Mouse (Mus musculus) telencephalon, adult 2 months (tissue): ENCODE results near the gene Ahcyl2.

Experiments used
- DNase-seq: peaks from one replicate; pipeline ENCODE4 v3.0.0-alpha.2; 2011; ENCODE audit warnings: low read depth, low spot score

Ahcyl2 gene

DNA sequence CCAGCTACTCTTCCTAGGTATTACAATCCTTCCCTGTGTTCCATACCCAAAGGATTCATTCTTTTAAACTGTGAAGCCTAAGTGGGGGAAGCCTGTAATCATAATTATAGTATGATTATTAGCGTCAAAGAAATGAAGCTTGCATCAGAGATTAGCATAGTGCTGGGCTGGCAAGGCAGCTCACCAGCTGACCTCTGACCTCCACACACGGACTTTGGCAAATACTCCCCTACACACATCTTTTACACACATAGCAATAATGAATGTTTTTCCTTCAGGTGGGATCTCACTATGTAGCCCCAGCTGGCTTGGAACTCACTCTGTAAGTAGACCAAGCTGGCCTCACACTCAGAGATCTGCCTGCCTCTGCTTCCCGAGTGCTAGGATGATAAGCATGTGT is 84.1 kb downstream of the Ahcyl2 start:
- no peak for DNase-seq

DNA sequence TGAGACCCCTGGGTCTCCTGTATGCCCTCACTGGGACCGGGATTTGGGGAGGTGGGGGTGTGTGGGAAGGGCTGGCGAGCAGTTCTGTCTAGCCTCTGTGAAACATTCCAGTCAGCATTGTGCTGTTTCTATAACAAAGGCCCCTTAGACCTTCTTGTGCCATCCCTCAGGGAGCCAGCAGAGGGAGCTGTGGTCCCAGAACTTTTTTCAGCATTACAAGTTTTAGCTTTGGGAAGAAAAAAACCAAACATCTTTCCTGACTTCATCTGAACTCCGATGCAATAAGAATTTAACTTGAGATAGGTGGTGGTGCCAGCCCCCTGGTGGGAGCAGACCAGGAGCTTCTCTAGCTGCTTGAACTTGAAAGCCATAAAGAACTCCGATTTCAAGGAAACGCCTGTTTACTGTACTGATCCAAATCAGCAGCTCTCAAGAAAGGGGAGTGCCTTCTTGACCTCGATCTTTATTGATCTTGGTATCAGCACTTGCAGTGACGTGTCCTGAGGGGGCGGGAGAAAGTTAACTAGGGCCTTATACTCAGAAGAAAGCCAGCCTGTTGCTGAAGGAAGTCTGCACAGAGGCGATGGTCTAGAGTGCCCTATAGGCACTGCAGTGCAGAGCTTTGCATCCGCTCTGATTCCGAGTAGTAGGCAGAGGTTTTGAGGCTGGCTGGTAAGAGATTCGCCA is 85.5 kb downstream of the Ahcyl2 start:
- DNase-seq = peak; percentile 31

DNA sequence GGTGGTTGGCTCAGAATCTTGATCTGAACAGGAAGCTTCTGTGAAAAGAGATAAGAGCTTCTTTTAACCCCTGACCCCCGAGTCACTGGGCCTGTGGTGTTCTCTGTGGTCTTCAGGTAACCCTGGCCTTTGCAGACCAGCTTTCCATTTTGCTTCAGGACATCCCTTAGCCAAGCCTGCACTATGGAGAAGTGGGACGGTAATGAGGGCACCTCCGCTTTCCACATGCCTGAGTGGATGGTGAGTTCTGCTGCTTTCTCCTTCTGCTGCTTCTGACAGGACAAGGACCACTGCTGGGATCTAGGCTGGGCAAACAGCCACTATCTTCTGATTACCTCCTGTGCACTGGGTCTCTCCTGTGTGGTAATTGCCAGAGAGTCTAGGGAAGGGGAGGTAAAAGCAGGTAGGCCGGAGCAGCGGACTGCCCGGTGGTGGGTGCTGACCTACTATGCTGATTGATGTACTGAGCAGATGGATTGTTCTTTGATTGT is 86.1 kb downstream of the Ahcyl2 start:
- DNase-seq = no peak

DNA sequence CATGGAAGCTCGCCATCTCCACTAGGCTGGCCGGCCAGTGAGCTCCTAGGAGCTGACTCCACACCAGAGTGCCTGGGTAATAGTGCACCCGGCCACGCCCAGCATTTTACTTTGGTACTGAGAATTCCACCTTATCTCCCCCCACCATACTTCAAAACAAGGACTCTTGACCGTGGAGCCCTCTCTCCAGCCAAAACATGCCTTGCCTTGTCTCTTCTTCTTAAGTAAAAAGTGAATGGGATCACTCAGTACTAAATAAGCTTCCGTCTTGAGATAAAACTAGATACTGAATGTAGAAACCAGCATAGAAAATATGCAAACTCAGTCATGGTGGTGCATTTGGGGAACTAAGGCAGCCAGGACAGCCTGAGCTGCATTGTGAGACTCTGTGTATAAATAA is 90.8 kb downstream of the Ahcyl2 start:
- DNase-seq = no peak

DNA sequence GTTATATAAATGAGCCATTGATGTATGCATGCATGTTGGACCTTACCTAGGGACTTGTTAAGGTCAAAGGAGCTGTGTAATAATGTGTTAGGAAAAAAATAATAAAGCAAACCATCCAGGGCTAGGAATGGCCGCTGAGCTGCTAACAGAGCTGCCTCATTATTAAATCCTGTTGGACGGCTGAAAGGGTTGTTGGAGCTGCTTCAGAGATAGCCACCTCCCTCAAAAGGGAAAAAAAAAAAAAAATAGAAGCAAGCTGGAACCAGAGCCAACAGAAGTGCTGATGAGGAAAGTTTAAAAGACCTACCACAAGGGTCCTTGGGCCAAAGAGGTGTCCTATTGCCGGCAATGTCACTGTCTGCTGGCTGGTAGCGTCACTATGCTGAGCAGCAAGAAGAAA is 91.5 kb downstream of the Ahcyl2 start:
- DNase-seq = no peak

DNA sequence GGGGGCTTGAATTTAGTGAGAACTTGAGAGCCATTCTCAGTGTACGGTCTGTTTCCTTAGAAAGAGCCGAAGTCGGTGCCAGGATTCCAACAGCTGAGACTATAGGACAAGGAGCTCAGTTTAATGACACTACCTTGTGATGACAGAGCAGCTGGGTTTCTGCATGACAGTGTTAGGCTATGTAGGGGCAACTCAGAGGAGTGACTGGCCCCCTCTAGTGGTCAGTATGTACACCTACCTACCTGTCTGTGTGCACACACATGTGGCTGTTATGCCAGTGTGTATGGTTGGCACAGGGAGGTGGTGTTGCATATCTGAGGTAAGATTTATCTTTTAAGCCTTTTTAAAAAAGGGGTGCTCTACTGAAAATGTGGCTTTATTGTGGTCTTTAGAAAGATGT is 92.4 kb downstream of the Ahcyl2 start:
- DNase-seq = no peak

DNA sequence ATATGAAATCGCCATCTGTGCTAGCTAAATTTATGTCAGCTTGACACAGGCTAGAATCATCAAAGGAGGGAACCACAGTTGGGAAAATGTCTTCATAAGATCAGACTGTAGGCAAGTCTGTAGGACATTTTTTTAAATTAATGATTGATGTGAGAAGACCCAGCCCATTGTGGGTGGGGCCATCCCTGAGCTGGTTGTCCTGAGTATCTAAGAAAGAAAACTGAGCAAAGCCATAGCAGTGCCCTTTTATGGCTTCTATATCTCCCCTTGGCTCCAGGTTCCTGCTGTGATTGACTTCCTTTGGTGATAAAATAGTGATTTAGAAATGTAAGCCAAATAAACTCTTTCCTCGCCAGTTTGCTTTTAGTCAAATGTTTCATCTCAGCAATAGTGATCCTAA is 97.1 kb downstream of the Ahcyl2 start:
- no peak for DNase-seq

DNA sequence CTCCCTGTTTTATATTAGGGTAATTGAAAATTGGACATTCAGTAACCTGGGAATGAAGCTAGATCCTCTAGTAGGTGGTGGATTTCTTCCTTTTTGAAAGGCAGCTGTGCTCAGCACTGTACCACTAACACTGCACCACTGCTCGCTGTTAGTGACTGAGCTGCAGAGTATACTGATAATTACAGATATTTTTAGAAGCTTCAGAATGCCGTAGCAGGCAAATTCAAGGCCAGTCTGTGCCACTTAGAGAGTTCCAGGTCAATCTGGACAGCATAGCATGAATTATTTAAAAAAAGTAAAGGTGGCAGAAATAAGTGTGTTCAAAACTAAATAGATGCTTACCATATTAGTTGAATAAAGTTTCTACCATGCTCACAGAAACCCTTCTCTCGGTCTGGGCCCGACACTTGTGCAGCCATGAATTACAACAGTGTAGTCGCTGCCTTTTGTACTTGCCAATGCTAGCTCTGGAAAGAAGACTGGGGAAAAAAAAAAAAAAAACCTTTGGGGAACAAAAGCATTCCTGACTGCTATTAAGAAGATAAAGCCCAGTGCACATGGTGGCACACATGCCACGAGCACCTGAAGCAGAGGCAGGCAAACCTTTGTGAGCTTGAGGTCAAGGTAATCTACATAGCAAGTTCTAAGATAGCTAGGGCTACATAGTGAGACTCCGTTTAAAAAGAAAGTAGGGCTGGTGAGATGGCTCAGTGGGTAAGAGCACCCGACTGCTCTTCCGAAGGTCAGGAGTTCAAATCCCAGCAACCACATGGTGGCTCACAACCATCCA is 99.3 kb downstream of the Ahcyl2 start:
- no peak for DNase-seq

DNA sequence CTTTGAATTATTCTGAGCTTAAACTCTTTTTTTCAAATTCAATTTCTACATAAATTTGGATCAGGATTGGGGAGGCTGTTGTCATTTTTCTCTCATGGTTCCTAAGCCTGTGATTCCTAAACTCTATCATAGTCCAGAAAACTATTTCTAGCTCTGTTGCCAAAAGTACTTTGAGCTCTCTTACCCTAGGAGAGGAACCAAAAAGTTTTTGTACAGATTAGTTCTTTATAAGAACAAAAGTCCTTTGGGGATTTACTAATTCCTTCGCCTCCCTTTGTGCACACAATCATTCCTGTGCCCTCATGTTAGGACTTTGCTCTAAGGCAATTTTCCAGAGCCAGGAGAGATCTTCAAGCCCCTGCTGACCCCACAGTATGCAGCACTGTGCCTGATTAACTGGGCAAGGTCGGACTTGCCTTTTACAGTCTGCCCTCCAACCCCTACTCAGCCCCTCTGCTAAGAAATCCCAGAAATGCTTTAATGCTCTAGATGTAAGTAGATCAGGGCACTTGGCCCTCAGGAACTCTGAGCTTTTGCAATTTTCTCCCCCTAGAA is 100.6 kb downstream of the Ahcyl2 start:
- DNase-seq = no peak

DNA sequence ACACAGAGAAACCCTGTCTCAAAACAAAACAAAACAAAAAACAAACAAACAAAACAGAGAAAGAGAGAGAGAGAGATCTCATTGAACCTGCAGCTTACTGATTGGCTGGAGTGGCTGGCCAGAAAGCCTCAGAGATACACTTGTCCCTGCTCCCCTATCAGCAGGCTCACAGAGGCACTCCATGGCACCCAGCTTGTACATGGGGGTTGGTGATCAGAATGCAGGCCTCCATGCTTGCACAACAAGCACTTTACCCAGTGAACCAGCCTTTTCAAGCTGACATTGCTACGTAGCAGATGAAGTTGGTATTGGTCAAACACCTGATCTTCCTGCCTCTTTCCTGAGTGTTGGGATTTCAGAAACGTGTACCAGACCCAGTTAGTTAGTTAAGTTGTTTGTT is 105.8 kb downstream of the Ahcyl2 start:
- no peak for DNase-seq

DNA sequence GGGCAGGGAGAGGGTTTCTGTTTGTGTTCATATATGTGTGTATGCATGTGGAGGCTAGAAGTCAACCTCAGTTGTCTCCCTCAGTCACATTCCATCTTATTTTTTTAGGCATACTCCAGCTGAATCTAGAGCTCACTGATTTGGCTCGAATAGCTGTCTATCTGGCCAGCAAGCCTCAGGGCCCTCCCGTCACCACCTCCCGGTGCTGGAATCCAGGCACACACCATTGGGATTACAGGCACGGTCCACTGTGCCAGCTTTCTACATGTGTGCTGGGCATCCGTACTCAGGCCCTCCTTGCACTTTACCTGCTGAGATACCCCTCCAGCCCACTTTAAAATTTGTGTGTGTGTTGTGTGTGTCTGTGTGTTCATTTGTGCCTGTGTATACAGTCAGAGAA is 107.8 kb downstream of the Ahcyl2 start:
- DNase-seq = no peak

DNA sequence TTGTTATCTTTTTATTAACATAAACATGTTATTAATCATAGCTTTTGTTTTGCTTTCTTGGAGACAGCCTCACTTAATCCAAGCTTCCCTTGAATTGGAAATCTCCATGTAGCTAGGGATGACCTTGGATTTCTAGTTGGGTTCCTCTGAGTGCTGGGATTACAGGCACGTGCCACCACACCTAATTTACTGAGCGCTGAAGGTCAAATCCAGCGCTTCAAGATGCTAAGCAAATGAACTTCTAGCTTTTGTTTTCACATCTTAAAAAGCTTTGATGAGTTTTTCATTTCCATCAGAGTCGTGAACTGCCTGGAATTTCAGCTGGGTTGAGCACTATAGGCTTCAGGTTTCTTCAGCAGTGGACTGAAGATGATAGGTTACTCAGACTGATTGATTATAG is 109.0 kb downstream of the Ahcyl2 start:
- DNase-seq = no peak

DNA sequence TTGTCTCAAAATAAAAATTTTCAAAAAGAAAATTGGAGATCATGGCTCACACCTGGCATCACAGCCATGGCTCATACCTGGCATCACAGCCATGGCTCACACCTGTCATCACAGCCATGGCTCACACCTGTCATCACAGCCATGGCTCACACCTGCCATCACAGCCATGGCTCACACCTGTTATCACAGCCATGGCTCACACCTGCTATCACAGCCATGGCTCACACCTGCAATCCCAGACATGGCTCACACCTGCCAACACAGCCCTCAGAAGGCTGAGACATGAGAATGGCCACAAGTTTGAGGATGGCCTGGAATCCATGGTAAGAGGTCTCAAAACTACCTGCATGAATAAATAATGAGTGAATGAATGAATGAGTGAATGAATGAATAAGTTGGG is 111.8 kb downstream of the Ahcyl2 start:
- DNase-seq = no peak

DNA sequence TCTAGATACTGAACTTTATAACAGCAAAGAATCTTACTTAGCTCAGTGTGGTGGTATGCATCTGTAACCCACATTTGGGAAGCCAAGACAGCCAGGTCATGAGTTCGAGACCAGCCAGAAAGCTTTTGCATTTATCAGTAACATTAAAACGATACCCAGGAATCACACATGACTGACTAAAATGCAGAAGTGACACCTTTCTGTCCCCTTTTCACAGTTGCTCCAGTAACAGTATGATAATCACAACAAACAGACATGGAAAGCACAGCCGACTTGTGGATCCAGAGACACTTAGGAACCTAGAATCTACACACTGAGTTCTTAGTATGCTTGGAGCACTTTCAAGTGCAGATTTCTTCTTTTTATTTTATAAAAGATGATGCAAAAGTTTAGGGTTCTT is 113.0 kb downstream of the Ahcyl2 start:
- no peak for DNase-seq

DNA sequence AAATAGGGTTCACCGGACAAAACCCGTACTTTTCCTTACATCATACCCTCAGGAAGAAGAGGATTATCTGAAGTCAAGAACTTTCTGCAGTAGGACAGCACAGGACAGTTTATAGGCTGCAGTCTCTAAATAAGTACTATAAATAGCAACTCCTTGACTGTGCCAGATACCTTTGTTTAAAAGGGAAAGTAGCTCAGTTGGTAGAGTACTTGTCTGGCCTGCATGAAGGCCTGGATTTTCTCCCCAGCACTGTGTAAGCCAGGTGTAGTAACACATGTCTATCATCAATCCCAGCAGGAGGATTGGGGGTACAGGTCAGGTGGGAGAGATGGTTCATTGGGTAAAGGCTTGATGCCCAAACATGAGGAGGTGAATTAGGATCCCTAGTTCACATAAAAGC is 114.1 kb downstream of the Ahcyl2 start:
- DNase-seq = no peak

DNA sequence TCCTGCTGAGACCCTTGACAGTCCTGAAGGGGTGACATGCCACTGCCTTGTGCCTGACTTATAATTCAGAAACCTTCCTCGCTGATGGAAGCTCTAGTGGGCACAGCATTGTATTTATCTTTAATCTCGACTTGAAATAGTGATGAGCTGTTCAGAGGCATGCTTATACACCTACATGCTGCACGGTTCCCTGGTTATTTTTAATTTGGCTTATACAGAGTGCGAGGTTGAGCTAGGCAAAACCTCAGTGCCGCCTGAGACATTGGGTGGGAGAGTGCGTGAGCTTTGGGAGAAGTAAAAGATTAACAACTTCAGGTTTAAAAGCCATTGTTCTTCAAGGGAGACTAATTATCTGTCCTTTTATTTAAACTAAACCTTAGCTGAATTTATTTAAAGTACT is 115.1 kb downstream of the Ahcyl2 start:
- DNase-seq = peak; percentile 50

DNA sequence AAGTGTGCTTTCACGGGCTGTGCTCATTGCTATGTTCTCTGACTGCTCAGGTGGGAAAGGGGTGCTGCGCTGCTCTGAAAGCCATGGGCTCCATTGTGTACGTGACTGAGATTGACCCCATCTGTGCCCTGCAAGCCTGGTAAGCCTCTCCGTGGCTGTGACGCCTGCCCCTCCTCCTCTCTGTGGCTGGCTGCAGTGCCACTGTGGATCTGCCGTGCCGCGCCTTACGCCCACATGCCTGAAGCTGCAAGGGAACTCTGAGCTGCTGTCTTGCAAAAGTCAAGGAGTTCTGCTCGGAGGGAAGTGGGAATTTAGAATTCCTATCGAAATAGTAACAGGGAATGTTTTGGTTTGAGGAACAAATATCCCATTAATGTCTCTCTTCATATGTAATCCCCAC is 123.3 kb downstream of the Ahcyl2 start:
- DNase-seq = peak; percentile 66

DNA sequence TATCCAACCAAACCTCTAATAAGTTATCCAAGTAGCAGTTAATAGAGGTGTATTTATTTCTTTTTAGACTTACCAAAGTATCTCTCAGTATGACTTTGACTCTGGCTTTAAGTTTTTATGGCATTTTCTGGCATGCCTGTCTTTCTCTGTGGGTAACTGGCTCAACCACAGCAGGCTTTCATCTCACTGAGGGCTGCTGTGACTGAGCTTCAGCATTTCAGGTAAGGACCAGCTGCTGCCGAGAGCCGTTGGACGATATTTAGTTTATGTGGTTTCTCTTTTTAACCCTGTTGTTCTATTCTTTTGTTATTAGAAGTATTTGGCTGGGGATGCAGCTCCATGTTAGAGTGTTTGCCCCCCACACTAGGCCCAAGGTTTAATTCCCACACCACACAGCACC is 129.2 kb downstream of the Ahcyl2 start:
- no peak for DNase-seq

DNA sequence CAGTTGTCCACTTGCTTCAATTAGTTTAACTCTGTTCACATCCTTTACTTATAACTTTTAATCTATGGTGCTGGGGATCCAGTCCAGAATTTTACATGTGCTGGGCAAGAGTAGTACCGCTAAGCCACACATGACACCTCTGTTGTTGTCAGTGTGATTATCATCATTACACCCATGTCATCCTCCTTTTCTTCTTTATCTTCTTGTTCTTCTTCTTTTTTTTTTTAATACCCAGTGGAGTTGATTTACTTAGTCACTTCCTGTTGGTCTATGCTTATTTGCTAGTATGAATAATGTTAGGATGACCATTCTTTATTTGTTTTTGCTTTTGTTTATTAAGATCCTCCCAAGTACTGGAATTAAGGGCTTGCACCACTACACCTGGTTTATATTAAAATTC is 133.6 kb downstream of the Ahcyl2 start:
- no peak for DNase-seq

DNA sequence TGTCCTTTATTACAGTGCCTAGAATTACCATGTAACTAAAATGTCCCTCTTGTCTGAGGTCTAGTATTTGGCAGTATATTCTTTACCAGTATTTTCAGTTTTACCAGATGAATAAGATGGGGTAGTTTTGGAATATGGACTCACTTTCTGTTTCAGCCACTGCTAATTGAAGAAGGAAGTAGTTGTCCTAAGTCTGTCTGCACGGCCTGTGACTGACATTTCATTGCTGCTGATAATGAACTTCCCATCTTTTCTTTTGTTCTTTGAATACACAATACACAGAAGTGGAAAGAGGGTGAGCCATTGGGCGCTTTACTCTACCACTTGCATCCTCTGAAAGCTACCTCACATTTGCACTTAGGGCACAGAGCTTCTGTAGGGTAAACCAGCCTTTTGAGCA is 134.4 kb downstream of the Ahcyl2 start:
- DNase-seq = no peak

DNA sequence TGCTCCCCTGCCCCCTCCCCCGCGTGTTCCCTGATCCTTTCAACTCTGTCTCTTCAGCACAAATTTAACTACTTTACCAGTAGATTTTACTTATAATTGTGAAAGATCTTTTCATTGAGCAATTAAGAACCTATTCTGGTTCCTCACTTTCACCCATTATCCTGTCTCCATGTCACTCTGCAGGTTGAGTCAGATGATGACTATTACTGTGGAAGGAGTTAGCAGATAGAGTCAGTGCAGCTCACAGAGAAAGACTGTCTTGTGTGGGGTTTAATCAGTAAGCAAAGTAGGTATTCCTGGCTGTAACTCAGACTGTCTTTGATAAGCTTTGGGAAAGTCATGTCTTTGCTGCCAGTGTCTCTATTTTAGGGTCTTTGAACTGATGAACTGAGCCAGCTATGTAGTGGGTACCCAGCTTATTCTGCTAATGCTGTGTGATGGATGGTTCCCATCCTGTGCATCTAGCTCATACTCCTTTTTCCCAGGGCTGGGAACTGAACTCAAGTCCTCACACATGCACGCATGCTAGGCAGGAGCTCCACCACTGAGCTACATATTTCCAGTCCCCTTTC is 135.6 kb downstream of the Ahcyl2 start:
- no peak for DNase-seq

DNA sequence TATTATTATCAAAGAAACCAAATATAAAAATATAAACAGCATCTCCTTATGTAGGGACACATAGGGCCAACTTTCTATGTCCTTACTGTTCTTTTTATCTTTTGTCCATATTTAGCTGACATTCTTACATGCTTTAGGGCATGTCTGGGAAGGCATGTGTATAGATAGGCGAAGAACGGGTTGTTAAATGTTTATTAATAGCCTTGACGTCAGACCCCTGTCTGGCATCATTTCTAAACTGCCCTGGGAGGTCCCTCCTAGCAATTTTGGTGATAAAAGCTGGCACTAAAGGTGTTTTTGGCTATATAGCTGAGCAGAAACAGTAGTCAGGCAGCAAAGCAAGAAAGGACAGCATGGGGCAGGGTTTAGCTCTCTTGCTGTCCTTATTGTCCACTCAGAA is 136.5 kb downstream of the Ahcyl2 start:
- no peak for DNase-seq

DNA sequence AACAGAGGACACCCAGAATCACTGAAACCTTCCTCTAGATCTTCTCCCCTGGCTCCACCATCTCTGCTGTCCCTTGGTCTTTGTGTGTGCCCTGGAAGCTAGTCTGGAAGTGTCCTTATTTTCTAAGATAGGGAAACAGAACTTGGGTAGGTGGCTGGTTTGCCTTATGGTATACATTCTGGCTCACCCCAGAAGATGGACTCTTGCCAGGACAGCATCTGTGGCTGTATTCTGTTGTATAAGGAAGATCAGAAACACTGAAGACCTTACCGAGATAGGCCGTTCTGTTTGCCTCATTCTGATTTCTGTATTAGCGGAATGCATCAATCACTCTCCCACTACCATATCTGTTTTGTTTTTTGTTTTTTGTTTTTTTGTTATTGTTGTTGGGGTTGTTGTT is 142.8 kb downstream of the Ahcyl2 start:
- DNase-seq = no peak
